Mouse (Mus musculus): ENCODE results near the gene Mrpl47. TPM values are rescaled to one million over a fixed set of nuclear protein-coding genes. Genes with fewer than 3 reads are reported as not detected.
A peak's percentile ranks its signal among the peaks of the same experiment; 100 is the strongest.

The Mrpl47 gene
- polyA plus RNA-seq, 1 experiment from 2014 or later: 38.1 TPM

DNA sequence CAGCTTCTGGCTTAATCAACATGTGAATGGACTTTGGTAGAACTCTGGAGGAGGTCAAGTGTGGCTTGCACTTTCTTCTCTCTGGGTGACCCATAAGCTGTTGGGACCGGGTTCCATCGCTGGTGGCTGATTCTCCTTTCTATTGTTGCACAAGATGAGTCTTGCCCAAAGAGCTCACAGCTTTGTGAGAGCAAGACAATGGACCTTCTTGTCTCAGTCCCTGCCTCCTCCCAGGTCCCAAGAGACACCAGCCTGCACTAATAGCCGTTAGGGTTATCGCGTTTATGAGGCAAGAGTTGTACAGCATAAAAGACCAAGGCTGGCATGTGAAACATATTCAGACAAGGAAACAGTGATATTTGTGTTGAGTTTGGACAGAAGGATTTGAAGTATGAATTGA lies 43.2 kb downstream of the Mrpl47 start:
- H3K36me3 ChIP-seq (ENCODE audit: insufficient read depth): no peaks in the 10 kb centered on the region
- no peaks in the 10 kb centered on the region for H3K9me3 ChIP-seq (ENCODE audit: low read depth, low read length)
- no peak overlapping the region for H3K27ac ChIP-seq (ENCODE audit: low read depth)
- H3K27me3 ChIP-seq (ENCODE audit: insufficient read depth, low read length): no peaks in the 10 kb centered on the region
- no peak overlapping the region for H3K4me3 ChIP-seq (ENCODE audit: low read depth, low read length)
- no peak overlapping the region for H3K4me2 ChIP-seq
- no peak for TF ChIP-seq CTCF (IDR thresholded peaks at IDR 0.05; ENCODE audit: low read depth)
- no peaks in the 10 kb centered on the region; the same call in 1 of the 2 replicates for H3K4me1 ChIP-seq (ENCODE audit: insufficient read depth)
- 74% methylated on average over 5 of the region's 5 CpGs for WGBS
- no peak overlapping the region for H3K9ac ChIP-seq
- no peak for ATAC-seq (ENCODE audit: insufficient read depth)
- DNase-seq: no peak

DNA sequence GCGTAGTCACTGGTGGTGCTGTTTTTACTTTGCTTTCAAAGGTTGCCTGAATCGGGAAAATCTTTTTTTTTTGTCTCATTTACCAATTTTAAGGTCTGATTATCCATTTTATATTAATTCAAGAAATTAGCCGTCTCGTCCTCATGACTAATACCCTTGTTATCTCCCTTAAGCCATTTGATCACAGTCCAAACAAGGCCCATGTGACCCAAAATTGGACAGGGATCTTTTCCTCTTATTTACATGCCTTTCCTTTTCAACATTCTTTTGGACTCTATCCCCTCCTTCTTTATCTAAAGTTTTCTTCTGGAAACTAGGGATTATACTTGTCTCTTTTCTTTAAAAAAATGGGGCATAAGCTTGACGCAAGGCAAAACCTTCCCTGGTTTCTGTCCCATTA lies 45.6 kb downstream of the Mrpl47 start:
- ATAC-seq (ENCODE audit: insufficient read depth): no peak
- no peaks in the 10 kb centered on the region; the same call in 1 of the 2 replicates for H3K4me1 ChIP-seq (ENCODE audit: insufficient read depth)
- no peaks in the 10 kb centered on the region for H3K36me3 ChIP-seq (ENCODE audit: insufficient read depth)
- 61% methylated on average over 5 of the region's 5 CpGs for WGBS
- H3K27me3 ChIP-seq (ENCODE audit: insufficient read depth, low read length): no peaks in the 10 kb centered on the region
- no peak for TF ChIP-seq CTCF (IDR thresholded peaks at IDR 0.05; ENCODE audit: low read depth)
- H3K9ac ChIP-seq: no peak overlapping the region
- DNase-seq: no peak
- no peak overlapping the region for H3K4me3 ChIP-seq (ENCODE audit: low read depth, low read length)
- no peak overlapping the region for H3K27ac ChIP-seq (ENCODE audit: low read depth)
- no peak overlapping the region for H3K4me2 ChIP-seq
- no peaks in the 10 kb centered on the region for H3K9me3 ChIP-seq (ENCODE audit: low read depth, low read length)

GRCm38 (mm10) chr3:32690901-32691300 lies 46.5 kb downstream of the Mrpl47 start:
- Histone ChIP-seq H3K36me3 (ENCODE audit: insufficient read depth) (no peaks in the 10 kb centered on the region), H3K4me1 (ENCODE audit: insufficient read depth) (no peaks in the 10 kb centered on the region; the same call in 1 of the 2 replicates), H3K4me3 (ENCODE audit: low read depth, low read length) (no peak overlapping the region), H3K27ac (ENCODE audit: low read depth) (no peak overlapping the region), H3K9ac (no peak overlapping the region), H3K27me3 (ENCODE audit: insufficient read depth, low read length) (no peaks in the 10 kb centered on the region), H3K4me2 (no peak overlapping the region), H3K9me3 (ENCODE audit: low read depth, low read length) (no peaks in the 10 kb centered on the region)
- TF ChIP-seq CTCF (IDR thresholded peaks at IDR 0.05; ENCODE audit: low read depth): no peak
- ATAC-seq (ENCODE audit: insufficient read depth): no peak
- WGBS: 37% methylated on average over 1 of the region's 1 CpGs
- DNase-seq: no peak

DNA sequence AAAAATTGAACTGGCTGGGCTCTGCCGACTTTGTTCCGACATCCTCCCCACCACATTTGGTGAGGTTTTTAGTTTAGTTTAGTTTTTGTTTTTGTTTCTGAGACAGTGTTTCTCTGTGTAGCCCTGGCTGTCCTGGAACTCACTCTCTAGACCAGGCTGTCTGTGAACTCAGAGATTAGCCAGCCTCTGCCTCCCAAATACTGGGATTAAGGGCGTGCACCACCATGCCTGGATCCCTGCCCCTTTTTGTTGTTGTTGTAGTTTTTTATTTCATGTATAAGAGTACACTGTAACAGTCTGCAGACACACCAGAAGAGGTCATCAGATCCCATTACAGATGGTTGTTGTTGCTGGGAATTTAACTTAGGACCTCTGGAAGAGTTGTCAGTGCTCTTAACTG lies 47.4 kb downstream of the Mrpl47 start:
- H3K9ac ChIP-seq: no peak overlapping the region
- H3K4me2 ChIP-seq: no peak overlapping the region
- H3K4me1 ChIP-seq (ENCODE audit: insufficient read depth): no peaks in the 10 kb centered on the region; the same call in 1 of the 2 replicates
- TF ChIP-seq CTCF (IDR thresholded peaks at IDR 0.05; ENCODE audit: low read depth): no peak
- no peak overlapping the region for H3K4me3 ChIP-seq (ENCODE audit: low read depth, low read length)
- no peak for ATAC-seq (ENCODE audit: insufficient read depth)
- H3K9me3 ChIP-seq (ENCODE audit: low read depth, low read length): no peaks in the 10 kb centered on the region
- no peak overlapping the region for H3K27ac ChIP-seq (ENCODE audit: low read depth)
- no peak for DNase-seq
- no peaks in the 10 kb centered on the region for H3K27me3 ChIP-seq (ENCODE audit: insufficient read depth, low read length)
- H3K36me3 ChIP-seq (ENCODE audit: insufficient read depth): no peaks in the 10 kb centered on the region
- WGBS: 68% methylated on average over 3 of the region's 3 CpGs

DNA sequence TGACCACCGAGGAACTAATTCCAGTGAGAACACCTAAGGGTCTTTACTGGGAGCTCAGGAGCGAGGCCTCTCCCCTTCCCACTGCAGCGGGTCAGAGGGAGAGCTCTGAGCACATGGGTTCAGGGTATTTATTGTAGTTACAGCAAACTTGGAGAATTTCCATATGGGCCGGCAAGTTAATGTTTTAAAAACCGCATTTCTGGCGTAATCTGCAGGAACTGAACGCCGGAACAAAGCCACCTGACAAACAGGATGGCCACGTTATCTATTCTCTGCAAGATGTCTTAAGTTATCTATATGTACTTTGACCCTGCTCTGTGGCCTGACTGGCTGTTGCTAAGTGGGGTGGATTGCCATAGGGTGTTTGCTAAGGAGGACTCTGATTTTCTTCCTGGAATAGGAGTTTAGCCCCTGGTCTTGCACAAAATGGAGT lies 47.8 kb downstream of the Mrpl47 start:
- no peaks in the 10 kb centered on the region for H3K9me3 ChIP-seq (ENCODE audit: low read depth, low read length)
- no peaks in the 10 kb centered on the region; the same call in 1 of the 2 replicates for H3K4me1 ChIP-seq (ENCODE audit: insufficient read depth)
- TF ChIP-seq CTCF (IDR thresholded peaks at IDR 0.05; ENCODE audit: low read depth): no peak
- no peak overlapping the region for H3K27ac ChIP-seq (ENCODE audit: low read depth)
- 54% methylated on average over 9 of the region's 9 CpGs for WGBS
- no peaks in the 10 kb centered on the region for H3K36me3 ChIP-seq (ENCODE audit: insufficient read depth)
- no peak overlapping the region for H3K4me2 ChIP-seq
- no peaks in the 10 kb centered on the region for H3K27me3 ChIP-seq (ENCODE audit: insufficient read depth, low read length)
- no peak for DNase-seq
- no peak overlapping the region for H3K9ac ChIP-seq
- H3K4me3 ChIP-seq (ENCODE audit: low read depth, low read length): no peak overlapping the region
- no peak for ATAC-seq (ENCODE audit: insufficient read depth)

DNA sequence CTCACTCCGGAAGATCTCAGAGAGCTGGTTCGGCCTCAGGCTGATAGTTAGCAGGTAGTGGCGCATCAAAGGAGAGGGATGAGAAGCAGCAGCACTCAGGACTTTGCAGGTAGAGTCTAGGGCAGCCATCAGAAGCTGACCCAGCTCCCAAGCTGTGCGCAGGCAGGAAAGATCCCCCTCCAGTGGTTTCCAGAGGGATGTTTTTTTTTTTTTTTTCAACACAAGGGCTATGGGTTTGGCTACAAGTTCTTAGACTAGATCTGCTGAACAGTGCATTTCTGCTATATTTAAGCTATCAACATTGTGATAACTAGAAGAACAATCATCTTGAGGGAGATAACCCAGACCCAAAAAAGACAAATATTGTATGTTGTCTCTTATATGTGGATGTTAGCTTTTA lies 50.2 kb downstream of the Mrpl47 start:
- WGBS: 53% methylated on average over 4 of the region's 4 CpGs

GRCm38 (mm10) chr3:32686537-32686936 lies 50.9 kb downstream of the Mrpl47 start:
- 61% methylated on average over 1 of the region's 1 CpGs for WGBS
- H3K27ac ChIP-seq (ENCODE audit: low read depth): no peak overlapping the region
- DNase-seq (no peak), ATAC-seq (ENCODE audit: insufficient read depth) (no peak)
- H3K36me3 ChIP-seq (ENCODE audit: insufficient read depth): no peaks in the 10 kb centered on the region
- no peak for TF ChIP-seq CTCF (IDR thresholded peaks at IDR 0.05; ENCODE audit: low read depth)
- H3K9ac ChIP-seq: no peak overlapping the region
- no peak overlapping the region for H3K4me2 ChIP-seq
- H3K4me1 ChIP-seq (ENCODE audit: insufficient read depth): no peaks in the 10 kb centered on the region; the same call in 1 of the 2 replicates
- no peaks in the 10 kb centered on the region for H3K9me3 ChIP-seq (ENCODE audit: low read depth, low read length)
- no peak overlapping the region for H3K4me3 ChIP-seq (ENCODE audit: low read depth, low read length)
- no peaks in the 10 kb centered on the region for H3K27me3 ChIP-seq (ENCODE audit: insufficient read depth, low read length)

More for the DNA sequence above, 50.2 kb downstream of the Mrpl47 start:
- DNase-seq (no peak), ATAC-seq (ENCODE audit: insufficient read depth) (no peak)
- Histone ChIP-seq H3K4me1 (ENCODE audit: insufficient read depth) (no peaks in the 10 kb centered on the region; the same call in 1 of the 2 replicates), H3K4me2 (no peak overlapping the region), H3K9me3 (ENCODE audit: low read depth, low read length) (no peaks in the 10 kb centered on the region), H3K27me3 (ENCODE audit: insufficient read depth, low read length) (no peaks in the 10 kb centered on the region), H3K4me3 (ENCODE audit: low read depth, low read length) (no peak overlapping the region), H3K27ac (ENCODE audit: low read depth) (no peak overlapping the region), H3K36me3 (ENCODE audit: insufficient read depth) (no peaks in the 10 kb centered on the region), H3K9ac (no peak overlapping the region)
- peak; percentile 17; the same call in 1 of the 2 replicates for TF ChIP-seq CTCF (IDR thresholded peaks at IDR 0.05; ENCODE audit: low read depth)

DNA sequence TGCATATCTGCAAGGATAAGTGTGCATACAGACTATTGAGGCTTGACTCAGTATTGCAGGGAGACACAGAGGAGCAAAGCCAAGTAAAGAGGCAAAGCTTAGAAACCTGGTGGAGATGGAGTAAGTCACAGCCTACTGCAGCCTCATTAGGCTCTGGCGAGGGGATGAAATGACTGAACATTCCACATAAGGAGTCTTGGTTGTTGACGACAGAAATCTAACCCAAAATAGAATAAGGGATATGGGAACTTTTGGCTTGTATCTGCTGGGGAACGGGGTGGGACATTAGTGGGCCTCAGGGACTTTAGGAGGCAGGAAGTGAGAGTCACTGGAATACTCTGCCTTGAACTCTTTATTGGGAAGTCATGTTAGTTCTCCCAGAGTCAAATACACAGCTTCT lies 52.8 kb downstream of the Mrpl47 start:
- Histone ChIP-seq H3K4me3 (ENCODE audit: low read depth, low read length) (no peak overlapping the region), H3K27me3 (ENCODE audit: insufficient read depth, low read length) (no peaks in the 10 kb centered on the region), H3K4me1 (ENCODE audit: insufficient read depth) (no peaks in the 10 kb centered on the region), H3K36me3 (ENCODE audit: insufficient read depth) (no peaks in the 10 kb centered on the region), H3K9me3 (ENCODE audit: low read depth, low read length) (no peaks in the 10 kb centered on the region), H3K27ac (ENCODE audit: low read depth) (no peak overlapping the region), H3K4me2 (no peak overlapping the region), H3K9ac (no peak overlapping the region)
- no peak for TF ChIP-seq CTCF (IDR thresholded peaks at IDR 0.05; ENCODE audit: low read depth)
- DNase-seq (no peak), ATAC-seq (ENCODE audit: insufficient read depth) (no peak)
- 75% methylated on average over 3 of the region's 3 CpGs for WGBS

All from lung, embryonic 14.5 days (tissue).